In the genomic region with DNA sequence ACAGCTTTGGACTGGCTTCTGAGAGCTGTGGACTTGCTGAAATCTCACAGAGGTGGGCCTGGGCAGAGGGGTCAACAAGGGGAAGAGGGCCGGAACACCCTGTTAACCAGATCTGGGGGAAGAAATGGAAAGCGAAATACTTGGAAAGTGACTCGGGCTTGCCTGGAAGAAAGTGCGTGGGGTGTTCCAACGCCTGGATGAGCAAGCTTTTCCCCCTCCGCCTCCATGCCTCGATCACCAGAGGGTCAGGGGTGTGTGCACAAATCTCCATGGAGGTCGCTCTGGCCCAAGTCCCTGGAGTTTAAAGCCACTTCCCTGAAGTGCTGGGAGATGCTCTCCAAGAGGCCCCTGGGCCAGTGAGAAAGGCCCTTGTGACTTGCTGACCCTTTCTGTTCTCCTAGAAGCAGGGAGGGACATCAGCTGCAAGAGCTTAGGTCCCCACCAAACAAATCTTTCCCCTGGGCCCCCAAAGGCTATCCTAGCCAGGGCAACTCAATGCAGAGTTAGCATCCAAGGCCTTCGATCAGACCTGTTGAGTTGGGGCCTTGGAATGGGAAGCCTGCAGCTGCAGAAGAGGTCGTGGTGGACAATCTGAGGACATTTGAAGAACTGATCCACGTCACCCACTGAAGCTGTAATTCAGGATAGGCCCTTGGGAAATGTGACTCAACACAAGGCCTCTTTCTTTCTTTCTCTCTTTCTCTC, we compare ENCODE assay signal across 19 mouse cellular contexts.
DNase-seq lines count a peak whose midpoint lies in the region; ATAC-seq lines count a peak whose summit lies in the region.
"Had no signal": no experiment of that assay in that cellular context is flagged by ENCODE, and none has a peak within 500 bp of the region (broad histone marks: within the 10 kb centered on the region; RNA-seq: fewer than 3 reads in every experiment).

No protein-coding gene starts in this region.

- H3K4me1 ChIP-seq in limb, embryonic 10.5 days: peaks cover 21% of the 10 kb centered on the region
- no peaks in the 10 kb centered on the region for H3K4me1 ChIP-seq in liver, embryonic 12.5 days

- no peak for ATAC-seq in liver, embryonic 12.5 days
- ATAC-seq: activated CD4-positive, CD25-positive, alpha-beta regulatory T cell, adult 4 months; forebrain, embryonic 13.5 days; forebrain, postnatal 0 days; Patski had no signal

- WGBS in limb, embryonic 10.5 days: 89% methylated on average over 11 of the region's 11 CpGs
- 77% methylated on average over 11 of the region's 11 CpGs for WGBS in liver, embryonic 12.5 days (ENCODE audit: insufficient replicate concordance)

- peak; percentile 39 for DNase-seq in gastrocnemius, postnatal 14 days
- DNase-seq in gastrocnemius, postnatal 4 days (ENCODE audit: low spot score in 2 of 2): no peak
- DNase-seq in lung, postnatal 10 days: peak; percentile 36
- DNase-seq in lung, postnatal 36 days: no peak
- DNase-seq in limb, embryonic 10.5 days (ENCODE audit: low spot score): peak; percentile 20
- DNase-seq: adrenal gland, postnatal 14 days; cerebellum, adult 18-20 months; cerebellum, adult 9-11 months; cerebellum, postnatal 36 days; forebrain, postnatal 0 days had no signal

- intact Hi-C loops in gastrocnemius, postnatal 14 days (cut with DNase I; ENCODE audit: low total_unique reads): no loop called here

- no peaks in the 10 kb centered on the region for H3K9me3 ChIP-seq in limb, embryonic 10.5 days (replicated peaks)
- no peaks in the 10 kb centered on the region for H3K9me3 ChIP-seq in liver, embryonic 12.5 days (replicated peaks)
- H3K9me3 ChIP-seq: embryonic facial prominence, embryonic 10.5 days; forebrain, embryonic 13.5 days; hindbrain, embryonic 10.5 days had no signal

- no peaks in the 10 kb centered on the region for H3K27me3 ChIP-seq in limb, embryonic 10.5 days (ENCODE audit: low read depth, poor library complexity, severe bottlenecking)
- 0 out of 2 replicates have a peak, but pooled peaks cover 2% of the 10 kb centered on the region for H3K27me3 ChIP-seq in liver, embryonic 12.5 days (replicated peaks)
- H3K27me3 ChIP-seq: forebrain, embryonic 13.5 days had no signal

- H3K36me3 ChIP-seq in limb, embryonic 10.5 days: no peaks in the 10 kb centered on the region
- H3K36me3 ChIP-seq in liver, embryonic 12.5 days: no peaks in the 10 kb centered on the region
- H3K36me3 ChIP-seq: embryonic facial prominence, embryonic 10.5 days; hindbrain, embryonic 10.5 days had no signal

- no peak overlapping the region for H3K9ac ChIP-seq in liver, embryonic 12.5 days
- H3K9ac ChIP-seq: forebrain, embryonic 13.5 days; forebrain, postnatal 0 days; hindbrain, embryonic 14.5 days had no signal

- no peak overlapping the region for H3K27ac ChIP-seq in limb, embryonic 10.5 days
- no peak overlapping the region for H3K27ac ChIP-seq in liver, embryonic 12.5 days
- H3K27ac ChIP-seq: embryonic facial prominence, embryonic 10.5 days; forebrain, embryonic 13.5 days; heart, adult 2 months; hindbrain, embryonic 10.5 days; hindbrain, embryonic 14.5 days had no signal

- H3K4me3 ChIP-seq in limb, embryonic 10.5 days: no peak overlapping the region
- H3K4me3 ChIP-seq in liver, embryonic 12.5 days: no peak overlapping the region
- H3K4me3 ChIP-seq: embryonic facial prominence, embryonic 10.5 days; forebrain, embryonic 13.5 days; heart, adult 2 months; hindbrain, embryonic 10.5 days had no signal

- H3K4me2 ChIP-seq in liver, embryonic 12.5 days: no peak overlapping the region
- H3K4me2 ChIP-seq: forebrain, embryonic 13.5 days; heart, embryonic 11.5 days; hindbrain, embryonic 14.5 days had no signal

Comparison
In these comparisons a context has a peak if more than half of its experiments do, and no peak if none do; other contexts are left out.
1. DNase-seq: peak in gastrocnemius, postnatal 14 days (single experiment), lung, postnatal 10 days (single experiment) and limb, embryonic 10.5 days (single experiment); none in gastrocnemius, postnatal 4 days (0 of 2) and lung, postnatal 36 days (single experiment).